Mouse (Mus musculus) left cerebral cortex, adult 2 months (tissue): ENCODE results near the gene Pde2a. TPM values are rescaled to one million over a fixed set of nuclear protein-coding genes. Genes with fewer than 3 reads are reported as not detected.
A peak's percentile ranks its signal among the peaks of the same experiment; 100 is the strongest.
"Not testable (repeated sequence)": the region's sequence is repeated elsewhere in the genome, so short reads cannot be mapped to it uniquely, and the experiment has no call there.

Experiments used
- DNase-seq, 2 experiments: peaks; one replicate each; pipeline ENCODE4 v3.0.0; 2021 to 2022; ENCODE audit warnings: low spot score in 2 of 2, mixed read lengths in 1 of 2; ENCODE audit errors: extremely low spot score in 1 of 2
- H3K27ac ChIP-seq: fragments of 200-600 bp; 2 replicates; pipeline ENCODE4 v1.8.1; 2022
- H3K4me3 ChIP-seq: fragments of 200-600 bp; 2 replicates; pipeline ENCODE4 v1.8.1; 2022
- CTCF ChIP-seq: fragments of 200-600 bp; IDR thresholded peaks from 2 replicates; pipeline ENCODE4 v1.8.1; 2022; ENCODE audit warnings: antibody characterized with exemption, mild to moderate bottlenecking, moderate library complexity
- intact Hi-C: fragments of 180-260 bp; cut with DNase I; formaldehyde crosslinking; loops from one replicate; pipeline ENCODE4 v1.15.1; 2025
- microRNA-seq, 2 experiments: library from miRNA; unstranded; fragments of <30 nt; microRNA quantifications; one replicate each; pipeline ENCODE4 v1.2.0; 2021
- total RNA-seq, 2 experiments: library from RNA; stranded (reverse); gene quantifications; 2 replicates each; pipeline ENCODE4 v1.2.3; 2021

Pde2a gene
- total RNA-seq, 2 experiments from 2014 or later, result 372 to 375 TPM

DNA sequence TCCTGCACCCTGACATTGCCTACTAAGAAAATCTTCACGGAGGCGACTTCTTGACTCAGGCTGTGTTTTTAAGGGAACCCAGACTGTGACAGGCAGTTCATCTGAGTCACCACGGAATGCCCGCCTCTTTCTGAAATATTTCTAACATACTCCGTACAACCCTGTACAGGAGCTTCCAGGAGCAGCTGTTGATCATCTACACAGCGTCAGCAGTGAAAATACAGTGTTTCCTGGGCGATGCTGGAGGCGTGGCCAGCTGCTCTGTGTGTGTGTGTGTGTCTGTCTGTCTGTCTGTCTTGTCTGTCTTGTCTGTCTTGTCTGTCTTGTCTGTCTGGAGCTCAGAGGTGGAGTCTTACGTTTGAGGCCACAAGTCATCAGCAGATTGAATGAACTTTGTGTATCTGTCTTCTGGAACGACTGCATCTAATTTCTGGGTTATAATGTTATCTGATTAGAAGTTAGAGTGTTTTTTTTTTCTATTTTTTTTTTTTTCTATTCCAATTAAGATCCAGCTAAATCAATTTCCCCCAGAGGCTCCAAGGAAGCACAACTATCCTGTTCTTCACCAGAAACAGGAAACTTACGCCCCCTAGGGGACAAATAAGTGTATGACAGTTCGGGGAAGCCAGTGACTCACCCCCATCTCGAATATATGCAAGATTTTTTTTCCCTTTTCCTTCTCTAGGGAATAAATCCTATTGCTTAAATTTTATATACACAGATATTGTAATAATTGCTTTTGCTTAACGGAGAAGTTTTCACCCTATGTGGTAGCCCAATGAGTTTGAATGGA is 116.8 kb downstream of the Pde2a start:
- intact Hi-C loops, result loop anchor here (1.0 kb wide), 1 partner anchor 88 kb away; no protein-coding TSS in a partner anchor

DNA sequence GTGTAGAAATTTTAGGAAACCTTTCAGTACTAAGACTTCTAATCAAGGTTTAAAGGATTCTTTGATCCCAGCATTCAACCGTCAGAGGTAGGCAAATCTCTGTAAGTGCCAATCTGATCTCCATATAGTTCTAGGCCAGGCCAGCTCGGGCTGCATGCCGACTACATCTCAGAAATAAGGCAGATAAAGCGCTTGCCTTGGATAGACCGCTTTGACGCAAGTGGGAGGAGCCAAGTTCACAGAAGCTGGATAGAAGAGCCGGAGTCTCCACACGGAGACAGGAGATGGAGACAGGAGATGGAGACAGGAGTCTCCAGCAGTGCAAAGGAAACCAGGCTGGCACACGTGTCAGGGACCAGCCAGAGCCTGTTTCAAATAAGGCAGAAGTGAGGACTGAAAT is 118.3 kb downstream of the Pde2a start:
- H3K27ac ChIP-seq, result peak overlapping the region; percentile 4; the same call in 1 of the 2 replicates
- no peak for TF ChIP-seq CTCF
- intact Hi-C loops, result loop anchor here (2.0 kb wide), 1 partner anchor 125 kb away; no protein-coding TSS in a partner anchor
- DNase-seq, result no peak
- no peak overlapping the region for H3K4me3 ChIP-seq

More for the DNA sequence above, 116.8 kb downstream of the Pde2a start:
- H3K4me3 ChIP-seq, result 0 out of 2 replicates have a peak overlapping the region, but pooled peaks have one; percentile 1
- peak overlapping the region; percentile 80 for H3K27ac ChIP-seq
- peak; percentile 67 to 68 for DNase-seq
- TF ChIP-seq CTCF, result peak; percentile 86

DNA sequence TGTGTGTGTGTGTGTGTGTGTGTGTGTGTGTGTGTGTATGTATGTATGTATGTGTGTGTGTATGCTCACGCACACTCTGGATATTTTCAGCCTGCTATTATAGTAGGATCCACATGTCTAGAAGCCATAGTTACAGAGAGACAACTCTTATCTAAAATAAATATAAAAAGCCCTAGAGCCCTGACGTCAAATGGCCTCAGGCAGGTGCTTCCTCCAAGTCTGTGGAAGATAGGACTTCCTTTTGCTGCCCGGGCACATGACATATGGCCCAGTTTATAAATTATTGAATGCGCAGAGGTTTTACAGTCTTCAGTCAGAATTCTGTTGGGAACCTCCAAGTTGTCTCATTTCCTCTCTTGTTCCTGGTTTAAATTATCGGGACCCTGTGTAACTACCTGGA is 119.2 kb downstream of the Pde2a start:
- DNase-seq, result no peak

DNA sequence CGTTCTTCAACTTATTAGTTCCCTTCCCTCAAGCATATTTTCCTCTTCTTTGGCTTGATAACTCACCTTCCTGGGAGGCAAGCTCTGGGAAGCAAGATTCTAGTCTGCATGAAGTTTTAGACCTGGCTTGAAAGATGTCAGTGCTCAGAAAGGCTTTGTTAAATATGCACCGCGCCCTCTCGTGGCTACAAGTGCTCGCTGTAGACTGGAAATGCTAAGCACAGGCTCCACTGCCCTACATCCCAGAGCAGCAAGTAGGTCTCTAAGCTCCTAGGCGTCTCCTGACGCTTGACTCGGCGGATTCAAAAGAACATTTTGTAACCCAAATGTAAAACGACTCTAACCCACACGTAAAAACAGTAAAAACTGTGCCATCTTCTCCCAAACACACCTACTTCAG is 119.6 kb downstream of the Pde2a start:
- H3K27ac ChIP-seq, result peak overlapping the region; percentile 80
- H3K4me3 ChIP-seq, result peak overlapping the region; percentile 17; the same call in 1 of the 2 replicates
- DNase-seq, result peak; percentile 78 to 80
- peak; percentile 78 for TF ChIP-seq CTCF
- intact Hi-C loops, result loop anchor here (1.0 to 2.0 kb wide), 2 partner anchors 76 to 126 kb away; no protein-coding TSS in a partner anchor

More for the DNA sequence above, 119.2 kb downstream of the Pde2a start:
- peak overlapping the region; percentile 80 for H3K27ac ChIP-seq
- H3K4me3 ChIP-seq, result no peak overlapping the region
- no peak for TF ChIP-seq CTCF
- intact Hi-C loops, result loop anchor here (1.0 to 2.0 kb wide), 2 partner anchors 77 to 126 kb away; no protein-coding TSS in a partner anchor

GRCm38 (mm10) chr7:101541734-101542133 is 120.2 kb downstream of the Pde2a start:
- Histone ChIP-seq H3K4me3 (peak overlapping the region; percentile 17; the same call in 1 of the 2 replicates), H3K27ac (peak overlapping the region; percentile 80)
- TF ChIP-seq CTCF, result no peak
- intact Hi-C loops, result loop anchor here (1.0 to 2.0 kb wide), 2 partner anchors 76 to 127 kb away; no protein-coding TSS in a partner anchor
- DNase-seq, result peak in 1 of 2 experiments; percentile 35

DNA sequence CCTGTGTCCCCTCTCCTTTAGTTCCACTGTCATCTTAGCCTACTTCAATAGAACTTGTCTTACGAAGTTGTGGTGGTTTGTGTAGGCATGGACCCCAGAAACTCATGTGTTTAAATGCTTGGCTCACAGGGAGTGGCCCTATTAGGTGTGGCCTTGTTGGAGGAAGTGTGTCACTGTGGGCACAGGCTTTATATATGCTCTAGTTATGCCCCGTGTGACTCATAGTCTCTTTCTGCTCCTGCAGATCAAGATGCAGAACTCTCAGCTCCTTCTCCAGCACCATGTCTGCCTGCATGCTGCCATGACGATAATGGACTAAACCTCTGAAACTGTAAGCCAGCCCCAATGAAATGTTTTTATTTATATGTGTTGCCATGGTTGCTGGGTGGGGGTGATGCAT is 126.2 kb downstream of the Pde2a start:
- intact Hi-C loops, result no loop called here
- H3K4me3 ChIP-seq, result no peak overlapping the region
- DNase-seq, result no peak
- H3K27ac ChIP-seq, result no peak overlapping the region
- no peak for TF ChIP-seq CTCF

- intact Hi-C loops, result no loop called here
Measured at GRCm38 (mm10) chr7:101549266-101549665, 127.8 kb downstream of the Pde2a start.

DNA sequence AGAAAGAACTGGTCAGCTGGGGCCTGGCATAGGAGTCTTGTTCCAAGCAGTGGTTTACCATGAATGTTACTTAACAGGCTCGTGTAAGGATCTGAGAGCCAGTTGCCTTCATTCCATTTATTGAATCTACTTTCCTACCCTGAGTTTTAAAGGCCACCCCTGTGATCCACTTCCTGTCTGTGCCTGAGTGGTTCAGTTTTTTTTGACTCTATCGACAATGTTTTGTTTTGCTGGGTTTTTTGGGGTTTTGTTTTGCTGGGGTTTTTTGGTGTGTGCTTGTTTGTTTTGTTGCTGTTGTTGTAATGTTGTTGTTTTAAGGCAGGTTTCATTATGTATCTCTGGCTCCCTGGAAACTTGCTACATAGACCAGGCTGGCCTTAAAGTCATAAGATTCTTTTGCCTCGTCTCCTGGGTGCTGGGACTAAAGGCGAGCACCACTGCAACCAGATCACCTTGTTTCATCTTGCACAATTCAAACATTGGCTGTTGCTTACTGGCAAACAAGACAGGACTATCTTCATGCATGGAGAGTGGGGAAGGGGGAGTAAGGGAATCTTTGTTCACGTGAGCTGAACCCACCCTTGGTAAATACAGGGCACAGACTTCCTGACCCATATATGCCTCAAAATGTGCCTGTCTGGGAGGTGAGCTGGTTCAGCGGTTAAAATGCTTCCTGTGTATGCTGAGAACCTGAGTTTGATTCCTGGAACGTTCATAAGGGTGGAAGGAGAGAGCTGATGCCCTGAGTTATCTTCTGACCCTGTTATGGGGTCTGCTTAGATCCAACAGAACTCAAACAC is 129.4 kb downstream of the Pde2a start:
- intact Hi-C loops, result no loop called here
- H3K27ac ChIP-seq, result no peak overlapping the region
- no peak for DNase-seq
- TF ChIP-seq CTCF, result no peak
- no peak overlapping the region for H3K4me3 ChIP-seq

More at GRCm38 (mm10) chr7:101549266-101549665, 127.8 kb downstream of the Pde2a start:
- no peak for DNase-seq
- no peak for TF ChIP-seq CTCF
- Histone ChIP-seq H3K27ac (no peak overlapping the region), H3K4me3 (no peak overlapping the region)

- H3K27ac ChIP-seq, result no peak overlapping the region
- intact Hi-C loops, result no loop called here
- TF ChIP-seq CTCF, result no peak
- DNase-seq, result no peak
- H3K4me3 ChIP-seq, result no peak overlapping the region
Measured at GRCm38 (mm10) chr7:101551530-101551929, 130.0 kb downstream of the Pde2a start.

- H3K27ac ChIP-seq, H3K4me3 ChIP-seq, intact Hi-C loops, DNase-seq: not testable (repeated sequence)
Measured at GRCm38 (mm10) chr7:101555473-101555872, 134.0 kb downstream of the Pde2a start.

GRCm38 (mm10) chr7:101557391-101557790 is 135.9 kb downstream of the Pde2a start:
- intact Hi-C loops, result no loop called here
- Histone ChIP-seq H3K4me3 (no peak overlapping the region), H3K27ac (no peak overlapping the region)
- TF ChIP-seq CTCF, result no peak
- no peak for DNase-seq

- intact Hi-C loops, DNase-seq, H3K4me3 ChIP-seq, H3K27ac ChIP-seq: not testable (repeated sequence)
Measured at GRCm38 (mm10) chr7:101559393-101559792, 137.9 kb downstream of the Pde2a start.

Small RNA genes lying within 50 kb of the gene (microRNA-seq; reads per million reads assigned to microRNA genes)
- gene Mir139, result 102,028 to 174,136 reads per million in 2 experiments

Other genes with a start within 250 kb of the Pde2a start
- gene Atg16l2, start 119.4 kb upstream of the Pde2a start, total RNA-seq, result 10 to 100 TPM; 67.5 to 67.8 TPM
- gene Stard10, start 104.6 kb upstream of the Pde2a start, total RNA-seq, result 10 to 100 TPM; 81.7 to 84.3 TPM
- 10 to 100 TPM; 16.6 to 22.1 TPM for gene Arap1, start 73.6 kb upstream of the Pde2a start, total RNA-seq
- gene Gm45837, start 10.8 kb upstream of the Pde2a start, total RNA-seq, result 1 to 10 TPM; 1.6 to 3.4 TPM
- gene Art2b, start 163.9 kb downstream of the Pde2a start, total RNA-seq, result not detected
- gene Clpb, start 241.9 kb downstream of the Pde2a start, total RNA-seq, result 10 to 100 TPM; 55.6 to 57.1 TPM